Mouse (Mus musculus): ENCODE results near the gene Hsf5. TPM values are rescaled to one million over a fixed set of nuclear protein-coding genes. Genes with fewer than 3 reads are reported as not detected.

The Hsf5 gene
- polyA plus RNA-seq, 1 experiment from 2014 or later: 0.59 TPM

DNA sequence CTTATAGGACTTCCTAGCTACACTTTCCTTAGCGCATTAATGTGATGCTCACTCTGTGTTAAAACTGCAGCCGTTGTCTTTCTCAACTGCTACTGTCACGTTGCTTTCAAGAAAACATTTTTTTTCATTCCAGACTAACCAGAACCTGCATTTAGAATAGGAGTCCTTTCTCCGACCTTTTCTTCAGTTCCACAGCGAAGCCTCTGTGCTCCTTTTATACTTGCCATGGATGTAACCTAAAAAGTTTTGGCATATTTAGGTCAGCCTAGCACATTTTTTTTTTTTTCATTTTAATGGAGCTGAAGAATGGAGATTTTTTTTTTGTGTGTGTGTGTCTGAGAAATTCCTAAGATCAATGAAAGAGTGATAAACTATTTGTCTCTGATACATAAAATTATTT, 1.4 kb upstream of the Hsf5 start:
- ATAC-seq (ENCODE audit: low read depth): no peak
- 93% methylated on average over 5 of the region's 5 CpGs for WGBS
- H3K4me3 ChIP-seq: no peak overlapping the region

DNA sequence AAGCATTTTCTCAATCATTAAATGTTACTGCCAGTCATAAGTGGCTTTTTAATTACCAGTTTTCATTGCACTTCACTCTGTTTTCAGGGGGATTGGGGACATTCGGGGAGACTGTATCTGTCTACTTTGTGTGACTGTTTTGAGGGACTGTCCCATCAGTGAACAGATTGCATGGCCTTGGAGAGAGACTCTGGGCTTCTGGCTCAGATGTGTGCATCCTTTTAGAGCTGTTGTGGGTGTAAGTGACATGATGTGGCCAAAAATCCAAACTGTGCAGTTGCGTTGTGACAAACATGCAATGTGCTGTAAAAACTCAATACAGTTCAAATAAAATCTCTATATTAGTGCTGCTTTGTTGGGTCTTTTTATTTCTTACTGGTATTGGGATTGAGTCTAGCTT, 1.0 kb upstream of the Hsf5 start:
- H3K4me3 ChIP-seq: no peak overlapping the region
- 96% methylated on average over 2 of the region's 2 CpGs for WGBS
- H3K4me2 ChIP-seq: no peak overlapping the region
- H3K9ac ChIP-seq: no peak overlapping the region
- H3K9me3 ChIP-seq: no peaks in the 10 kb centered on the region; the same call in 1 of the 2 replicates
- peaks cover 92% of the 10 kb centered on the region for H3K36me3 ChIP-seq
- no peak for ATAC-seq (ENCODE audit: low read depth)
- H3K27ac ChIP-seq (replicated peaks): no peak overlapping the region
- H3K4me1 ChIP-seq (replicated peaks): no peaks in the 10 kb centered on the region; the same call in 1 of the 2 replicates
- no peaks in the 10 kb centered on the region for H3K27me3 ChIP-seq

More for the DNA sequence above, 1.4 kb upstream of the Hsf5 start:
- H3K4me1 ChIP-seq (replicated peaks): no peaks in the 10 kb centered on the region; the same call in 1 of the 2 replicates
- H3K27ac ChIP-seq (replicated peaks): no peak overlapping the region
- no peak overlapping the region for H3K9ac ChIP-seq
- no peak overlapping the region for H3K4me2 ChIP-seq
- H3K36me3 ChIP-seq: peaks cover 93% of the 10 kb centered on the region
- no peaks in the 10 kb centered on the region for H3K27me3 ChIP-seq
- no peaks in the 10 kb centered on the region; the same call in 1 of the 2 replicates for H3K9me3 ChIP-seq

DNA sequence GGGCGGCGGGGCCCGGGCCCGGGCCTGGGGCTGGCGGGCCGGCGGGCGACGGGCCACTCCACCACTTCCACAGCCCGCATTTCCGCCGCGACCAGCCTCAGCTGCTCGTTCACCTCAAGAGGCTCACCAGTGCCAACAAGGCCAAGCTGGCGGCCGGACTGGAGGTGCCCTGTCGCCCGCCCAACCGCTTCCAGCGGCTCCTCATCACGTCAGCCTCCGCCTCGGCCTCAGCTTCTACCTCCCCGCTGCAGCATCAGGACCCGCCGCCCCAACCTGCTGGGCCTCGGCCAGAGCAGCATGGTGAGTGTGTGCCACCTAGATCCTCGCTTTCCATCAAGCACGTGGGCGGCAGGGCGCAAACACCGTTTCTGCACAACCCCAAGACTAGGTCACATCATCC, 642 bp downstream of the Hsf5 start:
- Histone ChIP-seq H3K4me3 (no peak overlapping the region), H3K9me3 (no peaks in the 10 kb centered on the region; the same call in 1 of the 2 replicates), H3K4me1 (replicated peaks) (no peaks in the 10 kb centered on the region), H3K36me3 (peaks cover 85% of the 10 kb centered on the region), H3K27me3 (no peaks in the 10 kb centered on the region), H3K4me2 (no peak overlapping the region), H3K9ac (no peak overlapping the region), H3K27ac (replicated peaks) (no peak overlapping the region)
- ATAC-seq (ENCODE audit: low read depth): 0 out of 2 replicates have a peak, but pooled peaks have one; percentile 15
- 97% methylated on average over 32 of the region's 32 CpGs for WGBS

DNA sequence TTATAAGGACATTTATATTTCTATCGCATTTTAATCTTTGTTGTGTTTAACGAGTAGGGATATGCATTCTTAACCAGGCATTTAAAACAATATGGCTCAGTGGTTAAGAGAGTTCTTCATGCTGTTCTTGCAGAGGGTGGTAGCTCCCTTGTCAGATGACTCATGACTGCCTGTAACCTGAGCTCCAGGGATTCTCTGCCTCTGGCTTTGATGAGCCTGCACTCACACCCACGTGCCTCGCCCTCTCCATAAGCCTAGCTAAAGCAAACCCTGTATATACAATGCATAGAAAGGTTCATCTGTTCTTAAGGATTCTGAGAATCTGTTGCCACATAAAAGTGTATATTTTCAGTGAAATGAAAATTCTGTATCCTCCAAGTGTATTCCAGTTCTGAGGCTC, 6.2 kb downstream of the Hsf5 start:
- Histone ChIP-seq H3K36me3 (peaks cover 59% of the 10 kb centered on the region), H3K27me3 (no peaks in the 10 kb centered on the region), H3K4me1 (replicated peaks) (no peaks in the 10 kb centered on the region), H3K9ac (no peak overlapping the region), H3K4me2 (no peak overlapping the region), H3K9me3 (no peaks in the 10 kb centered on the region), H3K27ac (replicated peaks) (no peak overlapping the region), H3K4me3 (no peak overlapping the region)
- no peak for ATAC-seq (ENCODE audit: low read depth)
- 82% methylated on average over 4 of the region's 4 CpGs for WGBS

DNA sequence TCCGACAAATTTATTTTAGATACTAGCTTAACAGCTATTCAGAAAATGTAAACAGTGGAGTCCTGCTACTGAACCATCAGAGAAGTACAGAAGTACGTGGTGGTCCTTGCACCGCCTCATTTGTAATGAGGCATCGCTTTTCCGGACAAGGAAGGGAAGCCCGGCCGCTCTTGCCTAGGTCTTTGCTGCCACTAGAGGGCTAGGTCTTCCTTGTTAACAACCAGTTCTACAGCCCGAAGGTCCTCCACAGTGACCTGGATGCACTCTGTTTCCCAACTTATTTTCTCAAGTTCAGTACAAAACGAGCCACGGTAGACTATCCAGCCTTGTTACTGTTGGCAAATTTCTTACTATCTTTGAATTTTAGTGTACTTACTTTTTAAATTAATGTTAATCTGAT, 12.9 kb downstream of the Hsf5 start:
- Histone ChIP-seq H3K9me3 (no peaks in the 10 kb centered on the region), H3K4me2 (no peak overlapping the region), H3K4me3 (no peak overlapping the region), H3K4me1 (replicated peaks) (no peaks in the 10 kb centered on the region), H3K27ac (replicated peaks) (no peak overlapping the region), H3K27me3 (no peaks in the 10 kb centered on the region), H3K9ac (no peak overlapping the region), H3K36me3 (peaks cover 14% of the 10 kb centered on the region; the same call in 1 of the 2 replicates)
- WGBS: 35% methylated on average over 10 of the region's 10 CpGs
- ATAC-seq (ENCODE audit: low read depth): no peak

DNA sequence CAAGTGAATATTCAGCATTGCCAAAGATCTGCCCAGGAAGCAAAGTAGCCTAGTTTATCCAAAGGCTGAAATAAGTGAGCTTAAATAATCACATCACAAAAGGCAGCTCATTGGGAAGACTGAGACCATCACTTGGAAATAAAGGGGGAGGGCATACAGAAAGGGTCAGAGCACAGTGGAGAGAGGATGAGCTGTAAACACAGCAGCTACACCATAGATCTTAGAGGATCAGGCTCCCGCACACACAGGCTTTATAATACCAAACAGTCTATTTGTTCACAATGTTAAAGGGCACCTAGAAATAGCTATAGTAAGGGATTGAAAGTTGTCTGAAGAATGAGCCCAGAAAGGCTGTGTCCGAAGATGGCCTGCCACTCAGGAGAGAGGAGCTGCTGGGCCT, 21.8 kb downstream of the Hsf5 start:
- peak overlapping the region; percentile 6; the same call in 1 of the 2 replicates for H3K27ac ChIP-seq (replicated peaks)
- whole genome bisulfite sequencing: 13% methylated on average over 2 of the region's 2 CpGs

DNA sequence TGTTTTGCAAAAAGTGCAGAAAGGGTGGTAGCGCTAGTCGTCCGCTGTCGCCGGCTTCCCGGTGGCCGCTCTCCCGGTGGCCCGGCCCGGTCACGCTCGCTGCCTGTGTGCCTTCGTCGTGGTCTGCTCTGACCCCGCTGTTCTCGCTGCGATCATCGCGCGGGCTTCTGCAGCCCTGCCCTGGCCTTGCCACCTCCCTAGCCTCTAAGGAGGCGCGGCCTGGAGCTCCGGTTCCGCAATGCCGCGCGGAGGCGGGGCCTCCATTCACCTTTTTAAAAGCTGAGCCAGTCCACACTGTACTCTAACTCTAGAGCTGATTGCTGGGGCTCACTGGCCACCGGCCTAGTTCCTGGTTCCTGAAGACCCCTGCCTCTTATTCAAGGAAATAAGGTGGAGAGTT, 22.2 kb downstream of the Hsf5 start:
- H3K27me3 ChIP-seq: no peaks in the 10 kb centered on the region
- no peaks in the 10 kb centered on the region for H3K9me3 ChIP-seq
- H3K9ac ChIP-seq: peak overlapping the region; percentile 70
- H3K4me2 ChIP-seq: peak overlapping the region; percentile 59
- WGBS: under 1% methylated on average over 29 of the region's 29 CpGs
- peak; percentile 63; the same call in 1 of the 2 replicates for ATAC-seq (ENCODE audit: low read depth)
- H3K36me3 ChIP-seq: peaks cover 10% of the 10 kb centered on the region; the same call in 1 of the 2 replicates
- peak overlapping the region; percentile 37 for H3K4me3 ChIP-seq
- peak overlapping the region; percentile 6; the same call in 1 of the 2 replicates for H3K27ac ChIP-seq (replicated peaks)
- peaks cover 12% of the 10 kb centered on the region for H3K4me1 ChIP-seq (replicated peaks)

More for the DNA sequence above, 21.8 kb downstream of the Hsf5 start:
- H3K4me3 ChIP-seq: peak overlapping the region; percentile 37
- peak overlapping the region; percentile 59 for H3K4me2 ChIP-seq
- H3K4me1 ChIP-seq (replicated peaks): peaks cover 12% of the 10 kb centered on the region
- no peaks in the 10 kb centered on the region for H3K9me3 ChIP-seq
- no peak; the same call in 1 of the 2 replicates for ATAC-seq (ENCODE audit: low read depth)
- H3K36me3 ChIP-seq: peaks cover 10% of the 10 kb centered on the region; the same call in 1 of the 2 replicates
- no peaks in the 10 kb centered on the region for H3K27me3 ChIP-seq
- H3K9ac ChIP-seq: peak overlapping the region; percentile 70

DNA sequence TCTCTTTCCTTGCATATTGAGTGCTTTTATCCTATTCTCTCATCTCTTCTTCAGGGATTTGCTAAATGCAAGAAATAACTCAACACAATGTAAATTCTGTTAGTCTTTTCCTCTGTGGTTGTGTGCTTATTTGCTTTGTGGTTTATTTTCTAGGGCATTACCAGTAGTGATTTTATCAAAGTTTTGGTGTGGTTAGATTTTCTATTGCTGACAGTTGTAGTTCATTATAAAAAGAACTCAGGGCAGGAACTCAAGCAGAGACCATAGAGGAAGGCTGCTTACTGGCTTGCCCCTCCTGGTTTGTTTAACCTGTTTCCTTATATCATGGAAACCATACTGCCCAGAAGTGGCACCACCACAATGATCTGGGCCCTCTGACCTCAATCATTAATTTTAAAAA, 25.9 kb downstream of the Hsf5 start:
- H3K27me3 ChIP-seq: no peaks in the 10 kb centered on the region
- H3K4me3 ChIP-seq: no peak overlapping the region
- H3K9ac ChIP-seq: no peak overlapping the region
- H3K36me3 ChIP-seq: no peaks in the 10 kb centered on the region
- ATAC-seq (ENCODE audit: low read depth): no peak
- no peaks in the 10 kb centered on the region for H3K9me3 ChIP-seq
- no peak overlapping the region for H3K4me2 ChIP-seq
- H3K27ac ChIP-seq (replicated peaks): no peak overlapping the region
- peaks cover 12% of the 10 kb centered on the region for H3K4me1 ChIP-seq (replicated peaks)

DNA sequence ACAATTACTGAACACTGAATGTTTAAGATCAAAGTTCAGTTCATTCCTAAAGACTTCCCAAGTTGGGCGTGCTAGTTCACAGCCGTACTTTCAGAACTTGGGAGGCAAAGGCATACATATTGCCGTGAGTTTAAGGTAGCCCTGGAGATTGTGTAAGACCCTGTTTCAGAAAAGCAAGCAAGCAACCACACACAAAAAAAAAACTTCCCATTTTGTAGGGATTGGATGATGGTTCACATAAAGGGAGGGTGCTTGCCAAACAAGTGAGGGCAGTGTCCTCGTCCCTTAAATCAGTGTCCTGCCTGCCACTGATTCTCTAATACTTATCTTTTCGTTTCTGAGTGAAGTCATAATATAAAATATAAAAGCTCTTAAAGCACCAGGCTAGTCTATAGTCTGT, 37.7 kb downstream of the Hsf5 start:
- no peaks in the 10 kb centered on the region for H3K9me3 ChIP-seq
- H3K27ac ChIP-seq (replicated peaks): no peak overlapping the region
- no peak overlapping the region for H3K9ac ChIP-seq
- no peak overlapping the region for H3K4me2 ChIP-seq
- 83% methylated on average over 5 of the region's 5 CpGs for WGBS
- no peaks in the 10 kb centered on the region for H3K36me3 ChIP-seq
- ATAC-seq (ENCODE audit: low read depth): no peak
- H3K4me1 ChIP-seq (replicated peaks): no peaks in the 10 kb centered on the region
- H3K27me3 ChIP-seq: no peaks in the 10 kb centered on the region
- H3K4me3 ChIP-seq: no peak overlapping the region

DNA sequence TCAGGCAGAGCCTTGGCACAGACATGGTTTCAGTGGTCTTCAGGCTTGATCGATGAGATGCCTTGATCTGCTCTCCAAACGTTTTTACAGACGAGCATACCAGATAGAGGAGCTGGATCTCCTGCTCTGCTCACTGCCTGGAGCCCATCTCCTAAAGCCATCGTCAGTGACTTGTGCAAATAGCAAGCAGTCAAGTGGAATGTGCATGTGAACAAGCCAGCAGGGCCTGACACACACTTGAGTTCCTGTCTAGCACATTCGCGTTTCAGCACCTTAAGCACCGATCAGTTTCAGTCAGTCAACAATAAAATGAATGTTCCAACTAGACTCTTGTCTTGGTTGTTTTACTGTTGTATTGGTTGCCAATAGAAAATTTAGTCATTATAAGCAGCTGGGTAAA, 42.3 kb downstream of the Hsf5 start:
- no peaks in the 10 kb centered on the region for H3K9me3 ChIP-seq
- peaks cover 10% of the 10 kb centered on the region for H3K4me1 ChIP-seq (replicated peaks)
- H3K27ac ChIP-seq (replicated peaks): no peak overlapping the region
- 79% methylated on average over 7 of the region's 7 CpGs for WGBS
- ATAC-seq (ENCODE audit: low read depth): no peak
- H3K4me2 ChIP-seq: no peak overlapping the region
- no peak overlapping the region for H3K9ac ChIP-seq
- H3K4me3 ChIP-seq: no peak overlapping the region
- H3K27me3 ChIP-seq: peaks cover 19% of the 10 kb centered on the region
- no peaks in the 10 kb centered on the region for H3K36me3 ChIP-seq

DNA sequence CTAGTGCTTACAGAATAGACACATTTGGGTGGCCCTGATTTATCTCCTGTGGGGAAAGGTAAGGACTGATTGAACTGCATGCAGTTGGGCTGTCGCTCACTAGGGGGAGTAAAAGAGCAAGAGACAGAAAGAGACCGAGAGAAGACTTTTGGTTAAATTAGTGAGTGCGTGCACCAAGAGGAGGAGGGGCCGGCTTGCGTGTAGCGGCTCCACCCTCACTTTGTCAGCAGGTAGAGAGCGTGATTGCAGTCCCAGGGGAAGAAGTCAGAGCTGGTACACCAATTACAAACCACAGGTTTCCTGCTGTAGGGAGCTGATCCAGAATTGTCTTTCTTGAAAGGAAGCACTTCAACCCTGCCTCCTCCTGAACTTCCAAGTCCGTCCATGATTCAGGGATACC, 45.4 kb downstream of the Hsf5 start, which contains the start of gene Rnf43:
Rnf43 (plus strand) TSS at position 316 of the 400 bp plus-strand sequence.
- 0% methylated on average over 8 of the region's 8 CpGs for WGBS
- no peaks in the 10 kb centered on the region for H3K9me3 ChIP-seq
- H3K27ac ChIP-seq (replicated peaks): no peak within 1 kb of the TSS
- H3K27me3 ChIP-seq: peaks cover 24% of the 10 kb centered on the region
- no peak within 1 kb of the TSS for H3K9ac ChIP-seq
- no peaks in the 10 kb centered on the region for H3K36me3 ChIP-seq
- peak within 1 kb of the TSS; percentile 58 for H3K4me2 ChIP-seq
- peaks cover 10% of the 10 kb centered on the region for H3K4me1 ChIP-seq (replicated peaks)
- ATAC-seq (ENCODE audit: low read depth): no peak
- H3K4me3 ChIP-seq: peak within 1 kb of the TSS; percentile 36

DNA sequence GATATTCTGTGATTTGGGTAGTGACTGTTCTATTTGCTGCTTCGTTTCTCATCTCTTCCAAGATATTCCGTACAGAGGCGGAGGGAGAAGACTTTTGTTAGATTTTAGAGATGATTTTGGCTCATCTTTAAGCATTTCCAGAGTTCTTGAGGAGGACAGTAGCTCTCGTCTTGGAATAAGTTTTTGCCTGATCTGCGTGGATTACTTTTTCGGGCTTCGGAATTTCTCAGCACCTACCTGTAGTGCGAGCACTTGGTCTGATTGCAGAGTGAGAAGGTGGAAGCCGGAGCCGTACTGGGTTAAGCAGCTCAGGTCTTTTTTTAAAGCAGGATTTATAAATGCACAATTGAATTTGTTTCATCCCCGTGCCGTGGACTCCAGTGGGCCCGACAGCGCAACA, 45.9 kb downstream of the Hsf5 start:
- no peaks in the 10 kb centered on the region for H3K36me3 ChIP-seq
- peak overlapping the region; percentile 58 for H3K4me2 ChIP-seq
- no peaks in the 10 kb centered on the region for H3K9me3 ChIP-seq
- no peak overlapping the region for H3K27ac ChIP-seq (replicated peaks)
- H3K27me3 ChIP-seq: peaks cover 24% of the 10 kb centered on the region
- 10% methylated on average over 14 of the region's 14 CpGs for WGBS
- peaks cover 10% of the 10 kb centered on the region for H3K4me1 ChIP-seq (replicated peaks)
- ATAC-seq (ENCODE audit: low read depth): no peak
- H3K9ac ChIP-seq: no peak overlapping the region
- H3K4me3 ChIP-seq: peak overlapping the region; percentile 36

DNA sequence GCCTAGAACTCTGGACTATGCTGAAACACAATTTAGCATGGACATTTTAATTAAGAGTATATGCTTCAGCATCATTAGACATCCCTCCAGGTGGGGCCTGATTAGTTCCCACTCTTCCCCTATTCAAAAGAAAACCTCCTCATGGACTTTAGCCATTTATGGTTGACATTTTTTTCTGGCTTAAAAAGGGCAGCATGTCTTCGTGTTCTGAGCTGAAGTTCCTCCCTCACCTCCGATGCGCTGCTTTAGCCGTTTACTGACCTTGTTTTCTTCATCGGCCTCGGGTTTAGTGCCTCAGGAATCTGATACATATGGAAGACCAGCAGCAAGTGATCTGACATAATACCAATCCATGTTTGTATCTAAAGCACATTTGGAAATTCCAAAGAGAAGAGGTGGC, 47.0 kb downstream of the Hsf5 start:
- Histone ChIP-seq H3K27ac (replicated peaks) (no peak overlapping the region), H3K4me3 (no peak overlapping the region), H3K4me2 (no peak overlapping the region), H3K4me1 (replicated peaks) (peaks cover 10% of the 10 kb centered on the region), H3K36me3 (no peaks in the 10 kb centered on the region), H3K27me3 (peaks cover 24% of the 10 kb centered on the region), H3K9ac (no peak overlapping the region), H3K9me3 (no peaks in the 10 kb centered on the region)
- no peak for ATAC-seq (ENCODE audit: low read depth)
- WGBS: 82% methylated on average over 6 of the region's 6 CpGs
